Mouse (Mus musculus): ENCODE data around the gene Trarg1.

- TF ChIP-seq CTCF (IDR thresholded peaks at IDR 0.05; ENCODE audit: extremely low read depth, insufficient read depth, low read length) (no peak), POLR2A (IDR thresholded peaks at IDR 0.05; ENCODE audit: extremely low read depth, insufficient read depth, low read length) (no peak)
Measured at GRCm38 (mm10) chr11:76685604-76686003, 6.0 kb downstream of the Trarg1 start.

Data from cortical plate, adult 2 months (tissue).